Mouse (Mus musculus) spleen, adult 2 months (tissue): Measurements from ENCODE around the gene 1700088E04Rik.

Source experiments
- CTCF ChIP-seq: fragments of 200-500 bp; IDR thresholded peaks from 2 replicates; pipeline ENCODE4 v1.5.1; 2011; ENCODE audit warnings: mild to moderate bottlenecking, inconsistent platforms; ENCODE audit not compliant: insufficient read depth, insufficient read length, insufficient replicate concordance; ENCODE audit errors: extremely low read depth
- POLR2A ChIP-seq: fragments of 200-500 bp; IDR thresholded peaks from 2 replicates; pipeline ENCODE4 v1.6.1; 2011; ENCODE audit warnings: low read depth, low read length, inconsistent platforms

GRCm38 (mm10) chr15:79109321-79109934, 31.6 kb downstream of the 1700088E04Rik start:
- TF ChIP-seq CTCF (no peak), POLR2A (no peak)
